Mouse (Mus musculus) heart, postnatal 36 days (tissue): ENCODE data around the gene Klhl41. TPM values are rescaled to one million over a fixed set of nuclear protein-coding genes. Genes with fewer than 3 reads are reported as not detected.

ENCODE experiments used
- total RNA-seq, 2 experiments: library from RNA; stranded (reverse); gene quantifications; 2 replicates each; pipeline ENCODE4 v1.2.3; 2021

Klhl41 gene
- total RNA-seq, 2 experiments from 2014 or later, result 66.9 to 77.0 TPM

Other genes starting within 250 kb of the Klhl41 start
- 1 to 10 TPM in 1 of 2 experiments, under 1 TPM in 1; 0.89 to 1.7 TPM for gene Lrp2, start 84.1 kb upstream of the Klhl41 start, total RNA-seq
- 1 to 10 TPM; 4.7 to 5.3 TPM for gene Bbs5, start 22.9 kb upstream of the Klhl41 start, total RNA-seq
- gene Fastkd1, start 43.4 kb downstream of the Klhl41 start, total RNA-seq, result 10 to 100 TPM; 27.2 to 35.9 TPM
- 10 to 100 TPM; 35.7 to 38.8 TPM for gene Ppig, start 52.4 kb downstream of the Klhl41 start, total RNA-seq
- gene Ccdc173, start 119.5 kb downstream of the Klhl41 start, total RNA-seq, result under 1 TPM; 0.36 to 0.65 TPM
- 10 to 100 TPM; 22.7 to 24.1 TPM for gene Phospho2, start 119.5 kb downstream of the Klhl41 start, total RNA-seq
- gene Klhl23, start 151.8 kb downstream of the Klhl41 start, total RNA-seq, result 10 to 100 TPM; 36.4 to 38.9 TPM
- 10 to 100 TPM; 61.7 to 68.2 TPM for gene Ssb, start 191.4 kb downstream of the Klhl41 start, total RNA-seq
- 10 to 100 TPM; 20.8 to 25.3 TPM for gene Mettl5, start 215.5 kb downstream of the Klhl41 start, total RNA-seq
- 100 to 1,000 TPM; 125 to 133 TPM for gene Ubr3, start 227.1 kb downstream of the Klhl41 start, total RNA-seq